Mouse (Mus musculus): ENCODE results near the gene Utp4.

The Utp4 gene

DNA sequence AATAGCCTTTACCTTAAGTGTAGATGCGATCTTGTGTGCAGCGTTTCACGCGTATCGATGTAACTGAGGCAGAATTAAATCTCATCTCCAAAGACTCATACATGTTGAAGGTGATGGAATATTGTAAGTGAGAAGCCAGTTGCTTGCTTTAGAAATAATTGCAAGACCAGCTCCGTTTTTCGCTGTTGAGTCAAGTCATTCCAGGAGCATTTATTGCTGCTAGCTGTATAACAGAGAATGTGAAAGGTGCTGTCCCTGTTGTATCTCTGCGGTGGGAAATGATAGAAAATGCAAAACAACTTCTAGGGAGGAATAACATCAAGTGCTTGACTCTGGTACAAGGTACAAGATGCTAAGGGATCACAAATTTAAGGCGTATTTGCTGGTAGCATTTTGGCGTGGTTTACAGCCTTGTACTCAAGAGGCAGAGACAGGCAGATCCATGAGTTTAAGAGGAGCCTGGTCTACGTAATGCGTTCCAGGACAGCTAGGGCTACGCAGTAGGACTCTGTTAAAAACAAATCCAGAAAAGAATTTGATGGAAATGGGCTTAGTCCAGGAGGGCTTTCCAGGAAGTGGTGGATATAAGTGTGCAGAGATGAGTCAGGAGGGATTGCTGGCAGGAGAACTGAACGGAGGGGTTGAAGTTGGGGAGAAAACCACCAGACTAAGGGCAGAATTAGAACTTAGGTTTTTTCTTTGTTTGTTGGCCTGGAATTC, 43.8 kb downstream of the Utp4 start:
- no peak for DNase-seq

DNA sequence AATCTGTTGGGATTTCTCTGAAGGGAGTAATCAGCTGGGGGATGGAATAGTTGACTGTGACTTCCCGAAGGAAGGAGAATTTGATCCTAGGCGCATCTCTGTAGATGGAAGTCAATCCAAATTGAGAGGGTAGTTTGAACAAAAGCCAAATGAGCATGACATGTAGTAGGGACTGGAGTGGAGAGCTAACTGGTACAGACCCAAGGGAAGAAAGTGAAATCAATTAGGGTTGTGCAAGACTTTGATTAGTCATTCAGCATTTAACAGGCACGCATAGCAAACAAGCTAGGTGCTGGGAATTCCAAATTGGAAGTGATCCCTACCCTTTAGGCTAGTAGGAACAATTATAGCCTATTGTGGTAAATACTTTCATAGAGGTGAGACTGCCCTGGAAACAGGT, 48.4 kb downstream of the Utp4 start:
- DNase-seq: no peak

DNA sequence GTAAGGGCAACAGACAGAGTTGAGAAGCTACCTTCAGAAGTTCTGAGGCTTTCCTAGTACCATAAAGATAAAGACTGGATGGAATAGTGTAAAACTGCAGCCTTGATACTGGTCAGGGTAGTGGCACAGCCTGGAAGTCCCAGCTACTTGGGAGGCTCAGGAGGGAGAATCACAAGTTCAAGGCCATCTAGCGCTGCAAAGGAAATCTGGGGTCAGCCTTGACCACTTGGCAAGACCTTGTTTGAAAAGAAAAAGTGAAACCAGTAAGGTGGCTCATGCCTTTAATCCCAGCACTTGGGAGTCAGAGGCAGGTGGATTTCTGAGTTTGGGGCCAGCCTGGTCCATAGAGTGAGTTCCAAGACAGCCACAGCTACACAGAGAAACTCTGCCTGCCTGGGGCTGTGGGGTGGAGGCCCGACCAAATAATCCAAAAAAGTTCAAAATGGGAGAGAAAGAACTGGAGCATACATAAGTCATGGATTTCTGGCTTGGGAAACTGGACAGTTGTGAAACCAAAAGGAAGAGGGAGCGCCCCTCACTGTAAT, 50.5 kb downstream of the Utp4 start:
- no peak for DNase-seq

DNA sequence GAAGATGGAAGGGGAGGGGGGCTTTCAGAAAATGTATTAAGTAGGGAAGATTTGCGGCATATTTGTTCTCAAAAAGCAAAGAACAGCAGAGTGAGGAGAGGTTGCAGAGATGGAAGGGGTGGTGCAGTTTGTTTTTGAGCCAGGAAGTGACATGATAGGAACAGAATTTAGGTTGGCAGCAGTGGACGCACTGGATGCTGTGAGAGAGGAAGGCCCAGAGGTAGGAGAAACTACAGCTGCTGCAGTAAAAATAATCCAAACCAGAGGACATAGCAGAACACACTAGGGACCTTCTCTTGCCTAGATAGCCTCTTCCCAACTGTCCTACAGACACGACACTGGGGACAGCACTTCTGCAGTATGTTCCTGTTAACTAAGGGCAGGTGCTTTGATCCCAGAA, 51.3 kb downstream of the Utp4 start:
- DNase-seq: no peak

DNA sequence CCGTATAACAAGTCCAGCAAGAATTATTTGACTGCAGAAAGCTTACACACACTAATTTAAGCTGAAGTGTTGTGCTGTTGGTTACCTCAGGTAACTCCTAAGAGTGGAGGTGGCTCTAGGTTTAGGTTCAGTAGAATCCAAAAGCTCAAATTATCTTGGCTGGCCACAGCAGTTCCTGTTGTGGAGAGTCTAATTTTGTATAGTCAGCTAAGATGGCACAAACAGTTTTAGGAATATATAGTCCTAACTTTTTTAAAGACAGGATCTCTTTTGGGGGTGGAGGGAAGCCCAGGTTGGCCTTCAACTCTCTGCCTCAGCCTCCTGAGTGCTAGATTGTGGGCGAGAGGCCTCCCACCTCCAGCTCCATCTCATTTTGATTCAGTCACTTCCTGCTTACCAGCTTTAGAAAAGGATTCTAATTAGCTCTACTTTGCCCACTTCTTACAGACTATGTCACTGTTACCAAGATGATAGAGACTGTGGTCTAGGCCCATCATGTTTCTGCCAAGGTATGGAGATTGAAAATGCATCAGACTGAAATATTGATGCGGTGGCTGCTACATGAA, 55.3 kb downstream of the Utp4 start:
- no peak for DNase-seq

DNA sequence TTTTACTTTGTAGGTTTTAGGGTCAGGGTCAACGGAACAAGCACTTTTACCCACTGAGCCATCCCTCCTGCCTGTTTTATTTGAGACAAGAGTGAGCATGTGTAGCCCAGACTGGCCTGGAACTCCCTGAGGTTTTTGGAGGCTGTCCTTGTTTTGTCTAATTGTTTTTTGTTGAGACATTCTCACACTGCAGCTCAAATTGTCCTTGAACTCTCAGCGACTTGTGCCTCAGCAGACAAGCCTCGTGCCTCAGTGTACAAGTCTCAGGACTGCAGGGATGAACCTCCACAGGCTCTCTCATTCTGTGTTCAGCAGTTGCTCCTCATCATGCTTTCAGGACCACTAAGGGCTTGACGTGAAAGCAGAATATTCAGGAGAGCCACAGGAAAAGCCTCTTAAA, 58.3 kb downstream of the Utp4 start:
- DNase-seq: no peak

DNA sequence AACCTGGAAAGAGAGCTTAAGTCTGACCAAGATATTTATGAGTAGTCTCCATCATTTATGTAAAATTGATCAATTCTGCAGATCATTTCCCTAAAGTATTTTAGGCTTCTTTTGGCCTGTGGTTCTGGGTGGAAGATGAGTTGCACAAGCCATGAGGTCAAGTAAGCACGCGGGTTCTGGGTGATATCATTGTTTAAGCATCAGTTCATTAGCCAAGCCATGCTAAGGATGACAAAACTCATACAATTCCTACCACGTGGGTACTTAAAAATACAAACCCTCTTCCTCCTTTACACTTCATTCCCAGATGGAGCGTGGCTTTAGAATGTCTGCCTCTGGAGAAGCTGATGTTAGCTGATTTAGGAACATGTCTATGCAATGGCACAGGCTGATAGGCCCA, 60.1 kb downstream of the Utp4 start:
- DNase-seq: no peak

DNA sequence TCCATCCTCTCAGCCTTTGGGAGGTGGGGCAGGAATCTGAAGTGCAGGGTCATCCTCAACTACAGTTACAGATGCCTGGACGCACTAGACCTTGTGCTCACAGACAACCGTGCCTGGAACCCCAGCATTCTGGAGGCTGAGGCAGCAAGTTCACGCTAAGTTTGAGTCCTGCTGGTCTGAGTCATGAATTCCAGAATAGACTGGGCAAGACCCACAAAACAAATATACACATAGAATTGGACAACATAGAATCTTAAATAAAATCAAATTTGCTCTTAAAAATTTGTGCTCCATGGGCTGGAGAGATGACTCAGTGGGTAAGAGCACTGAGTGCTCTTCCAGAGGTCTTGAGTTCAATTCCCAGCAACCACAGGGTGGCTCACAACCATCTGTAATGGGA, 63.6 kb downstream of the Utp4 start:
- DNase-seq: no peak

DNA sequence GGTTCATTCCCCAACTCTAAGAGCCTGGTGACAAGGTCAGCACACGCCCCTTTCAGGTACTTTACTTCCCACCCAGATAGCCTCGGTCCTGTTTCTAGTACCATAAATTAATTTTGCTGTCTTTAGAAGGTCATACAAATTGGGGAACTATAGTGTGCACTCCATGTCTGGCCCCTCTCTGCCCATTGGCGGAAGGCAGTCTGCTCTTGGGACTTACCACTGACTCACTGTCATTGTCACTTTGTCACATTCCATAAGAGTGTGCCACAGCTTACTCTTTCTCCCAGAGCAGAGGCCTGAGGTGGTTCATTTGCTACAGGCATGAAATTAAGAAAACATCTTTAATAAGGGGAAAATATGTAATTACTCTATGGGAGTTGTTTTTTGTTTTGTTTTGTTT, 64.8 kb downstream of the Utp4 start:
- no peak for DNase-seq

DNA sequence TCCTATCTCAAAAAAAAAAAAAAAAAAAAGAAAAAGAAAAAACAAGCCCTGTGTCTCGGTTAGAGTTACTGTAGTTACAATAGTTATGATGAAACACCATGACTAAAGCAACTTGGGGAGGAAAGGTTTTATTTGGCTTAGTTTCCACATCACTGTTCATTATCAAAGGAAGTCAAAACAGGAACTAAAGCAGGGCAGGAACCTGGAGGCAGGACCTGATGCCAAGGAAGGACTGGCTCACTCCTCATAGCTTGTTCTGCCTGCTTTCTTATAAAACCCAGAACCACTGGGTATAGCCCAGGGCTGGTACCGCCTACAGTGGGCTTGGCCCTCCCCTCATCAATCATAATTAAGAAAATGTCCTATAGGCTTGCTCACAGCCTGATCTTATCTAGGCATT, 66.2 kb downstream of the Utp4 start:
- DNase-seq: no peak

DNA sequence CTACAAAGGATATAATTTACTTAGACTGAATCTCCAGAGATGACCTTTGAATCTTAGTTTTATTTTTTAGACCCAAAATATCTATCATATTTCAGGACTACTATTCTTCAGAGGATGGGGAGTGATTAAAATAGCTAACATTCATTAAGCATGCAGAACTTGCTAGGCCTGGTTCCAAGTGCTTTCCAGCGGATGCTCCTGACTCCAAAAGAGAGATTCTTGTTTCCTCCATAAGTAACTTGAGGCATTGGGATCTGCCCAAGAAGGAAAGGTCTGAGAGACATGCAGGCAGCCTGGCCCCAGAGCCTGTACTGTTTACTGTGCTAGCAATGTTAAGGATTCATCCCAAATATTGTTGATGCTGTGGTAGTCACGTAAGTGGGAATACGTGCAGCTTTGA, 68.9 kb downstream of the Utp4 start:
- no peak for DNase-seq

DNA sequence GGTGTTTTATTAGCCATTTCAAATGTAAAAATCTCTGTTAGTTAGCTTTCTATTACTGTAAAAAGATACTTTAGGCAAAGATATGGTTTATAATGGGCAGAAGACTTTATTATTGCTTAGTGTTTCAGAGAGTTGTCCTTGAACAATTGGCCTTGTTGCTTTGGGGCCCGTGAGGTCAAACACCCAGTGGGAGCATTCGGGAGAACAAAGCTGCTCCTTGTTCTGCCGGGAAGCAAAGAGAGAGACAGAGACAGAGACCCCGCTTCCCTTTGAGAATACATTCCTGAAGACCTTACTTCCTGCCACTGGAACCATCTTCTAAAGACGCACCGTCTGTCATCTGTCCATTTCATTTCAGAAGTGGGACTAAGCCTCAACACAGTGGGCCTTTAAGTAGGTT, 69.9 kb downstream of the Utp4 start:
- DNase-seq: peak; percentile 33

DNA sequence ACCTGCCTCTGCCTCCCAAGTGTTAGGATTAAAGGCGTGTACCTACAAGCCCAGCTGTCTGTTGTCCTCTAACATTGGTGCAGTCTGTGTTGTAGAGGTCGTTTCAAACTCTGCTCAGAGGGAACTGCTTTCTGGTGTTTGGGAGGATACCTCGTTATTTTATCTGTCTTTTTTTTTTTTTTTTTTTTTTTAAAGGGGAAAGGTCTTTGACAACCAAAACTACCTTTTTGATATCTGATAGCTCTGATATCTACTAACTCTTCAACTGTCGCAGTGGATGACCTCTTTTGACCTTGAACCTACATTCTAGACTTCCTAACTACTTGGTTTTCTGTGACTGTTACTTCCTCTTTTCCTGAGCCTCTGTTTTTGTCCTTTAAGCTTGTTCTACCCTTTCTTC, 71.1 kb downstream of the Utp4 start:
- DNase-seq: no peak

DNA sequence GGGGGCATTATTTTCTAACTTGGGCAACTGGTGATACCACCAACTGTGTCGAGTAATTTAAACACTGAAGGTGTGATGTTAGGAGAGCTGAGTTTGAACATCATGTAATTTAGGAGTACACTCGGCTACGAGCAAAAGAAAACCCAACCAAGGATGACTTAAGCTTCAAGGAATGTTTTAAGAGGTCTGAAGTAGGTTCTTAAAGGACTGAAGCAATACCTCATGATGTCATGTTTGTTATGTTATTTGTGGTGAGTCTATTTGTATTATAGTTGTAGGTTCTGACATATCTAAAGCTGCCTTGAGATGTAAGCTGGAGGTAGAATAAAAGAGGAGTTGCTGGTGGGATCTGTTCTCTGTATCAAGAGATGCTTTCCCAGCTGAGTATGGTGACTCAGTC, 76.5 kb downstream of the Utp4 start:
- DNase-seq: no peak

DNA sequence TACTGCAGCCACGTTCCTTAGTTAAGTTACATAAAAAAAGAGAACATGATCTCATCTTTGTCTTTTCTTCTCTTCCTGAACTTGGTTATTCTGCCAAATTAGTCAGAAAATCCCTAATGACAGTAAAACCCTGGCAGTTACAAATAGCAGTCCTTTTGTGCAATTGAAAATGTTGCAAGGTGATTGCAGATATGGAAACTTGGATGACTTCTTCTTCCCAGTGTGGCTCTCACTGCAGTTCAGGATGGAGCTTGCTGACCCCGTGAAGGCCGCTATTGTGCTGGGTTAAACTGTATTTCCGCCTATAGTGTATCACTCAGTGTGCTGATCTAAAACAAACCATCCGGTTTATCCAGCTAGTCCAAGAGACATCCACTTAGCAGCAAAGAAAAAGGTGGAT, 78.5 kb downstream of the Utp4 start:
- no peak for DNase-seq

All from embryo, embryonic 11 days (tissue).